Mouse (Mus musculus) heart, embryonic 12.5 days (tissue): ENCODE measurements around the gene Fbxw8. TPM values are rescaled to one million over a fixed set of nuclear protein-coding genes. Genes with fewer than 3 reads are reported as not detected.

ENCODE experiments used
- ATAC-seq: fragments of 200-750 bp; cut with Nextera tagmentation; 2 replicates; pipeline ENCODE4 v1.8.0; 2017; ENCODE audit warnings: moderate TSS enrichment, moderate library complexity; ENCODE audit not compliant: insufficient number of reproducible peaks, low FRiP score
- H3K27ac ChIP-seq: fragments of 300-500 bp; sonication (generic); 2 replicates; pipeline ENCODE4 v1.5.1; 2016; ENCODE audit warnings: mild to moderate bottlenecking, moderate library complexity; ENCODE audit not compliant: poor library complexity, severe bottlenecking
- H3K27me3 ChIP-seq: fragments of 300-500 bp; sonication (generic); replicated peaks from 2 replicates; pipeline ENCODE4 v1.6.1; 2016; ENCODE audit warnings: mild to moderate bottlenecking, moderate library complexity
- H3K36me3 ChIP-seq: fragments of 300-500 bp; sonication (generic); 2 replicates; pipeline ENCODE4 v1.6.1; 2016; ENCODE audit warnings: mild to moderate bottlenecking, moderate library complexity
- H3K4me1 ChIP-seq: fragments of 300-500 bp; sonication (generic); replicated peaks from 2 replicates; pipeline ENCODE4 v1.6.1; 2016; ENCODE audit warnings: mild to moderate bottlenecking
- H3K4me2 ChIP-seq: fragments of 300-500 bp; sonication (generic); 2 replicates; pipeline ENCODE4 v1.6.1; 2016; ENCODE audit warnings: mild to moderate bottlenecking, moderate library complexity
- H3K4me3 ChIP-seq: fragments of 300-500 bp; sonication (generic); 2 replicates; pipeline ENCODE4 v1.5.1; 2016; ENCODE audit warnings: mild to moderate bottlenecking
- H3K9ac ChIP-seq: fragments of 300-500 bp; sonication (generic); 2 replicates; pipeline ENCODE4 v1.6.1; 2016; ENCODE audit warnings: mild to moderate bottlenecking, moderate library complexity
- H3K9me3 ChIP-seq: fragments of 300-500 bp; sonication (generic); replicated peaks from 2 replicates; pipeline ENCODE4 v1.6.1; 2016; ENCODE audit warnings: mild to moderate bottlenecking, moderate library complexity
- WGBS: fragments of 180-500 bp; shearing (Covaris S2); methylation state at CpG from one replicate; pipeline ENCODE4 v1.1.7; 2016; 5-methylcytosine and 5-hydroxymethylcytosine counted together
- polyA plus RNA-seq: library from polyadenylated mRNA; unstranded; fragments of >200 nt; fragmentation: Nextera tagmentation; extraction: Ambion mirVana; gene quantifications from 2 replicates; pipeline ENCODE4 v1.2.1, GENCODE M21; 2016

Gene Fbxw8
- polyA plus RNA-seq, 1 experiment from 2014 or later: 36.6 TPM

- peaks cover 63% of the 10 kb centered on the region for H3K4me1 ChIP-seq
- peak overlapping the region; percentile 23; the same call in 1 of the 2 replicates for H3K9ac ChIP-seq
- H3K27ac ChIP-seq: peak overlapping the region; percentile 61
- ATAC-seq: no peak
- H3K36me3 ChIP-seq: peaks cover 40% of the 10 kb centered on the region
- no peaks in the 10 kb centered on the region for H3K27me3 ChIP-seq
- WGBS: 46% methylated on average over 9 of the region's 9 CpGs
- H3K4me3 ChIP-seq: no peak overlapping the region
- H3K4me2 ChIP-seq: 0 out of 2 replicates have a peak overlapping the region, but pooled peaks have one; percentile 6
- H3K9me3 ChIP-seq: no peaks in the 10 kb centered on the region
These were observed 26.6 kb downstream of the Fbxw8 start for GRCm38 (mm10) chr5:118128651-118129050.

GRCm38 (mm10) chr5:118128208-118128607, 27.1 kb downstream of the Fbxw8 start:
- WGBS: 15% methylated on average over 6 of the region's 6 CpGs

GRCm38 (mm10) chr5:118126671-118127070, 28.6 kb downstream of the Fbxw8 start:
- Histone ChIP-seq H3K27ac (no peak overlapping the region), H3K27me3 (no peaks in the 10 kb centered on the region), H3K4me1 (peaks cover 69% of the 10 kb centered on the region), H3K36me3 (peaks cover 37% of the 10 kb centered on the region), H3K4me3 (no peak overlapping the region), H3K9me3 (no peaks in the 10 kb centered on the region), H3K9ac (no peak overlapping the region), H3K4me2 (no peak overlapping the region)
- no peak for ATAC-seq
- WGBS: 79% methylated on average over 4 of the region's 4 CpGs

More at GRCm38 (mm10) chr5:118128208-118128607, 27.1 kb downstream of the Fbxw8 start:
- peaks cover 63% of the 10 kb centered on the region for H3K4me1 ChIP-seq
- H3K4me2 ChIP-seq: peak overlapping the region; percentile 22; the same call in 1 of the 2 replicates
- H3K36me3 ChIP-seq: peaks cover 41% of the 10 kb centered on the region
- no peaks in the 10 kb centered on the region for H3K9me3 ChIP-seq
- H3K9ac ChIP-seq: peak overlapping the region; percentile 23; the same call in 1 of the 2 replicates
- peak; percentile 64 for ATAC-seq
- no peaks in the 10 kb centered on the region for H3K27me3 ChIP-seq
- H3K27ac ChIP-seq: peak overlapping the region; percentile 61
- no peak overlapping the region for H3K4me3 ChIP-seq

- Histone ChIP-seq H3K4me1 (peaks cover 74% of the 10 kb centered on the region), H3K27me3 (no peaks in the 10 kb centered on the region), H3K9me3 (no peaks in the 10 kb centered on the region), H3K9ac (no peak overlapping the region), H3K4me3 (no peak overlapping the region), H3K27ac (no peak overlapping the region), H3K4me2 (no peak overlapping the region), H3K36me3 (peaks cover 48% of the 10 kb centered on the region)
- ATAC-seq: no peak
- WGBS: 48% methylated on average over 10 of the region's 10 CpGs
These were observed 32.2 kb downstream of the Fbxw8 start for GRCm38 (mm10) chr5:118123096-118123495.

GRCm38 (mm10) chr5:118121928-118122327, 33.3 kb downstream of the Fbxw8 start:
- no peak overlapping the region for H3K4me3 ChIP-seq
- WGBS: 86% methylated on average over 4 of the region's 4 CpGs
- no peak overlapping the region for H3K9ac ChIP-seq
- no peak overlapping the region for H3K4me2 ChIP-seq
- H3K36me3 ChIP-seq: peaks cover 43% of the 10 kb centered on the region
- no peaks in the 10 kb centered on the region for H3K27me3 ChIP-seq
- no peaks in the 10 kb centered on the region for H3K9me3 ChIP-seq
- H3K4me1 ChIP-seq: peaks cover 62% of the 10 kb centered on the region
- no peak overlapping the region for H3K27ac ChIP-seq
- ATAC-seq: no peak

- H3K4me1 ChIP-seq: peaks cover 59% of the 10 kb centered on the region
- no peak overlapping the region for H3K27ac ChIP-seq
- no peaks in the 10 kb centered on the region for H3K9me3 ChIP-seq
- no peak for ATAC-seq
- H3K4me2 ChIP-seq: no peak overlapping the region
- H3K36me3 ChIP-seq: peaks cover 34% of the 10 kb centered on the region
- WGBS: 58% methylated on average over 2 of the region's 2 CpGs
- H3K9ac ChIP-seq: no peak overlapping the region
- no peaks in the 10 kb centered on the region for H3K27me3 ChIP-seq
- no peak overlapping the region for H3K4me3 ChIP-seq
These were observed 34.6 kb downstream of the Fbxw8 start for GRCm38 (mm10) chr5:118120670-118121069.

- peaks cover 24% of the 10 kb centered on the region for H3K36me3 ChIP-seq
- H3K27me3 ChIP-seq: no peaks in the 10 kb centered on the region
- ATAC-seq: no peak
- H3K4me3 ChIP-seq: no peak overlapping the region
- H3K4me1 ChIP-seq: peaks cover 51% of the 10 kb centered on the region
- no peaks in the 10 kb centered on the region for H3K9me3 ChIP-seq
- H3K27ac ChIP-seq: no peak overlapping the region
- no peak overlapping the region for H3K9ac ChIP-seq
- no peak overlapping the region for H3K4me2 ChIP-seq
- 96% methylated on average over 5 of the region's 5 CpGs for WGBS
These were observed 36.3 kb downstream of the Fbxw8 start for GRCm38 (mm10) chr5:118118922-118119321.

GRCm38 (mm10) chr5:118118351-118118750, 36.9 kb downstream of the Fbxw8 start:
- Histone ChIP-seq H3K27me3 (no peaks in the 10 kb centered on the region), H3K4me3 (no peak overlapping the region), H3K4me2 (no peak overlapping the region), H3K4me1 (peaks cover 46% of the 10 kb centered on the region), H3K27ac (no peak overlapping the region), H3K36me3 (peaks cover 24% of the 10 kb centered on the region), H3K9me3 (no peaks in the 10 kb centered on the region), H3K9ac (no peak overlapping the region)
- 80% methylated on average over 3 of the region's 3 CpGs for WGBS
- ATAC-seq: no peak

- Histone ChIP-seq H3K4me3 (no peak overlapping the region), H3K4me1 (peaks cover 19% of the 10 kb centered on the region), H3K36me3 (peaks cover 57% of the 10 kb centered on the region), H3K27ac (no peak overlapping the region), H3K9me3 (no peaks in the 10 kb centered on the region), H3K4me2 (no peak overlapping the region), H3K27me3 (no peaks in the 10 kb centered on the region), H3K9ac (no peak overlapping the region)
- ATAC-seq: no peak
- WGBS: 85% methylated on average over 13 of the region's 13 CpGs
These were observed 41.6 kb downstream of the Fbxw8 start for GRCm38 (mm10) chr5:118113617-118114016.

- no peak for ATAC-seq
- H3K27ac ChIP-seq: no peak overlapping the region
- H3K9me3 ChIP-seq: no peaks in the 10 kb centered on the region
- H3K36me3 ChIP-seq: peaks cover 51% of the 10 kb centered on the region
- no peak overlapping the region for H3K4me2 ChIP-seq
- H3K4me1 ChIP-seq: peaks cover 25% of the 10 kb centered on the region
- H3K4me3 ChIP-seq: no peak overlapping the region
- H3K27me3 ChIP-seq: no peaks in the 10 kb centered on the region
- WGBS: 92% methylated on average over 7 of the region's 7 CpGs
- H3K9ac ChIP-seq: no peak overlapping the region
These were observed 42.2 kb downstream of the Fbxw8 start for GRCm38 (mm10) chr5:118113043-118113442.

GRCm38 (mm10) chr5:118108794-118109440, 46.3 kb downstream of the Fbxw8 start:
- H3K27me3 ChIP-seq: no peaks in the 10 kb centered on the region
- no peak overlapping the region for H3K4me2 ChIP-seq
- WGBS: 88% methylated on average over 7 of the region's 7 CpGs
- no peak for ATAC-seq
- peaks cover 61% of the 10 kb centered on the region for H3K36me3 ChIP-seq
- peak overlapping the region; percentile 19; the same call in 1 of the 2 replicates for H3K27ac ChIP-seq
- peaks cover 26% of the 10 kb centered on the region for H3K4me1 ChIP-seq
- no peak overlapping the region for H3K4me3 ChIP-seq
- no peak overlapping the region for H3K9ac ChIP-seq
- H3K9me3 ChIP-seq: no peaks in the 10 kb centered on the region
